In the genomic region with DNA sequence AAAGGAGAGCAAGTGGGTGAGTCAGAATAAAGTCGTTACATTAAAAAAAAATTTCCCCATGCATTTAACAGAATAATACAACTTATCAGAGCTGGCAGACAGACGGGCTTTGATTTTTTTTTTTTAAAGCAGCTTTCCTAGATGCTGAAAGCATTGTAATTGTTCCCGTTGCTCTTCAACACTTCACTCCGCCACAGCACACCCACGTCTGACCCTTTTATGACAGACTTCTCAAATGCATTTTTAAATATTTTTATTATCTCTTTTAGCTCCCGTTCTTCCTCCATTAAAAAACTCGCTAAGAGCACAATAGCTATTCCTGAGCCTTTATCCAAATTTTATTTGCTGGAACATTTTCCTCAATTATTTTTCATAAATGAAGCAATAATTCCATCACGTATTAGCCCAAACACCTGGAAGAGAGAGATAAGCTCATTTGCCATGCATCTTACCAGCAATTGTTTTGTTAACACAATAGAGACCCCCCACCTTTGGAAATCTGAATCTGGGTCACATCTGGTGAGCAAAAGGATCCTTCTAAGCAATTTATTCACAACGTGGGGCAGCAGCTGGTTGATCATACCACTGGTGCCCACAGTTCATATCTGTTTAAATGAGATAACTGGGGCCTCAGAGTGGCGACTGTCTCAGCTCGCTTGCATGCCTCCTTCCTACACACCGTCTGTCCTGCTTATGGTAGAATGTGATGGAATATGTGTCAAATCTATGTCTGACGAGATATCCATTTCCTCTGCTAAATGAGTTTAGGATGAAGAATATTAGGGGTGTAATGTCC, we compare ENCODE assay signal across 21 mouse cellular contexts.
DNase-seq lines count a peak whose midpoint lies in the region; ATAC-seq and TF ChIP-seq lines count a peak whose summit lies in the region.
"Had no signal": no experiment of that assay in that cellular context is flagged by ENCODE, and none has a peak within 500 bp of the region (broad histone marks: within the 10 kb centered on the region; RNA-seq: fewer than 3 reads in every experiment).

No protein-coding gene starts in this region.

- H3K27ac ChIP-seq in heart, adult 2 months: no peak overlapping the region
- H3K27ac ChIP-seq in neural tube, embryonic 13.5 days (replicated peaks): peak overlapping the region; percentile 29
- H3K27ac ChIP-seq in midbrain, embryonic 14.5 days (replicated peaks; ENCODE audit: low read depth, low read length): peak overlapping the region; percentile 46; the same call in 1 of the 2 replicates
- H3K27ac ChIP-seq: forebrain, embryonic 10.5 days; gastrocnemius, adult 2 months; heart, embryonic 10.5 days; limb, embryonic 13.5 days; liver, embryonic 13.5 days had no signal

- H3K9ac ChIP-seq in heart, adult 2 months (ENCODE audit: low read depth, low read length): no peak overlapping the region
- H3K9ac ChIP-seq in neural tube, embryonic 13.5 days: no peak overlapping the region
- H3K9ac ChIP-seq in midbrain, embryonic 14.5 days (replicated peaks; ENCODE audit: low read length): no peak overlapping the region; the same call in 1 of the 2 replicates
- H3K9ac ChIP-seq: limb, embryonic 13.5 days; liver, embryonic 13.5 days; lung, embryonic 14.5 days had no signal

- DNase-seq in heart, adult 11 months: peak; percentile 35
- no peak for DNase-seq in heart, adult 2 months
- no peak for DNase-seq in neural tube, embryonic 10.5 days (ENCODE audit: extremely low spot score, low spot score)
- peak; percentile 73 for DNase-seq in midbrain, embryonic 14.5 days
- no peak for DNase-seq in urinary bladder, adult 18-20 months (ENCODE audit: low spot score in 2 of 2)
- DNase-seq in left cerebral cortex, adult 8-10 months (ENCODE audit: low spot score in 2 of 2): no peak
- DNase-seq: adrenal gland, postnatal 25 days; cerebellum, adult 18-20 months; cerebellum, postnatal 14 days; gastrocnemius, adult 2 months; kidney, postnatal 25 days; layer of hippocampus, postnatal 36 days; liver, embryonic 13.5 days; lung, embryonic 14.5 days; right cerebral cortex, postnatal 14 days had no signal

- no peak for TF ChIP-seq CTCF in heart, adult 2 months (IDR thresholded peaks at IDR 0.05)

- no peak for TF ChIP-seq EP300 in heart, adult 2 months (IDR thresholded peaks at IDR 0.05; ENCODE audit: insufficient read depth, low read depth, low read length)

- H3K27me3 ChIP-seq in heart, adult 2 months (ENCODE audit: control insufficient read depth, insufficient read depth, low read length): no peaks in the 10 kb centered on the region
- H3K27me3 ChIP-seq in neural tube, embryonic 13.5 days: no peaks in the 10 kb centered on the region
- H3K27me3 ChIP-seq in midbrain, embryonic 14.5 days (ENCODE audit: control insufficient read depth, insufficient read depth, low read length): no peaks in the 10 kb centered on the region
- H3K27me3 ChIP-seq: limb, embryonic 13.5 days; liver, embryonic 13.5 days had no signal

- peak; percentile 47; the same call in 1 of the 2 replicates for ATAC-seq in neural tube, embryonic 13.5 days (ENCODE audit: low read depth)
- peak; percentile 66; the same call in 1 of the 2 replicates for ATAC-seq in midbrain, embryonic 14.5 days (ENCODE audit: low FRiP score, low TSS enrichment)
- ATAC-seq: CD4-positive, CD25-positive, alpha-beta regulatory T cell, adult 4 months; intestine, postnatal 0 days had no signal

- no peak overlapping the region for H3K4me2 ChIP-seq in neural tube, embryonic 13.5 days
- H3K4me2 ChIP-seq in midbrain, embryonic 14.5 days (ENCODE audit: low read length): 0 out of 2 replicates have a peak overlapping the region, but pooled peaks have one; percentile 4
- H3K4me2 ChIP-seq: limb, embryonic 13.5 days; liver, embryonic 13.5 days; lung, embryonic 14.5 days had no signal

- no peaks in the 10 kb centered on the region for H3K79me2 ChIP-seq in heart, adult 2 months (replicated peaks; ENCODE audit: control insufficient read depth, insufficient read depth, low read length)

- H3K9me3 ChIP-seq in neural tube, embryonic 13.5 days: no peaks in the 10 kb centered on the region
- no peaks in the 10 kb centered on the region for H3K9me3 ChIP-seq in midbrain, embryonic 14.5 days (ENCODE audit: control insufficient read depth, low read length)
- H3K9me3 ChIP-seq: forebrain, embryonic 10.5 days; heart, embryonic 10.5 days; limb, embryonic 13.5 days; liver, embryonic 13.5 days had no signal

- H3K4me1 ChIP-seq in heart, adult 2 months (ENCODE audit: control insufficient read depth, insufficient read depth, low read length): no peaks in the 10 kb centered on the region
- peaks cover 20% of the 10 kb centered on the region for H3K4me1 ChIP-seq in neural tube, embryonic 13.5 days (replicated peaks)
- peaks cover 3% of the 10 kb centered on the region; the same call in 1 of the 2 replicates for H3K4me1 ChIP-seq in midbrain, embryonic 14.5 days (ENCODE audit: control insufficient read depth, insufficient read depth, low read length)
- H3K4me1 ChIP-seq: heart, embryonic 10.5 days; liver, embryonic 13.5 days had no signal

- intact Hi-C loops in heart, adult 2 months (cut with DNase I): no loop called here

- no peak for TF ChIP-seq POLR2A in heart, adult 2 months (IDR thresholded peaks at IDR 0.05; ENCODE audit: insufficient read depth, low read depth, low read length)

- H3K36me3 ChIP-seq in heart, adult 2 months (ENCODE audit: control insufficient read depth, insufficient read depth, low read length): peaks cover 3% of the 10 kb centered on the region; the same call in 1 of the 2 replicates
- no peaks in the 10 kb centered on the region for H3K36me3 ChIP-seq in neural tube, embryonic 13.5 days
- no peaks in the 10 kb centered on the region for H3K36me3 ChIP-seq in midbrain, embryonic 14.5 days (ENCODE audit: control insufficient read depth, insufficient read depth, low read length)
- H3K36me3 ChIP-seq: forebrain, embryonic 10.5 days; heart, embryonic 10.5 days; limb, embryonic 13.5 days; liver, embryonic 13.5 days had no signal

- WGBS in heart, adult 2 months: 67% methylated on average over 13 of the region's 13 CpGs
- WGBS in neural tube, embryonic 13.5 days: 38% methylated on average over 13 of the region's 13 CpGs
- WGBS in midbrain, embryonic 14.5 days: 27% methylated on average over 13 of the region's 13 CpGs

- H3K4me3 ChIP-seq in heart, adult 2 months: no peak overlapping the region
- no peak overlapping the region for H3K4me3 ChIP-seq in neural tube, embryonic 13.5 days
- no peak overlapping the region for H3K4me3 ChIP-seq in midbrain, embryonic 14.5 days (replicated peaks; ENCODE audit: low read depth, low read length)
- H3K4me3 ChIP-seq: forebrain, embryonic 10.5 days; gastrocnemius, adult 2 months; heart, embryonic 10.5 days; limb, embryonic 13.5 days; liver, embryonic 13.5 days had no signal

Comparison
In these comparisons a context has a peak if more than half of its experiments do, and no peak if none do; other contexts are left out.
1. DNase-seq: peak in heart, adult 11 months (single experiment) and midbrain, embryonic 14.5 days (single experiment); none in heart, adult 2 months (0 of 2), neural tube, embryonic 10.5 days (single experiment), urinary bladder, adult 18-20 months (0 of 2) and left cerebral cortex, adult 8-10 months (0 of 2).